Mouse (Mus musculus) bone marrow macrophage, adult 2 months (primary cell): ENCODE data around the gene Ctxn2. TPM values are rescaled to one million over a fixed set of nuclear protein-coding genes. Genes with fewer than 3 reads are reported as not detected.

Source experiments
- H3K27ac ChIP-seq: 2 replicates; pipeline ENCODE4 v1.5.1; 2012; ENCODE audit warnings: low read depth, low read length; ENCODE audit not compliant: insufficient read depth
- H3K4me1 ChIP-seq: 2 replicates; pipeline ENCODE4 v1.6.1; 2012; ENCODE audit warnings: low read length; ENCODE audit not compliant: control insufficient read depth, insufficient read depth
- H3K4me3 ChIP-seq: 2 replicates; pipeline ENCODE4 v1.5.1; 2012; ENCODE audit warnings: mild to moderate bottlenecking, low read length, moderate library complexity; ENCODE audit not compliant: insufficient read depth
- CTCF ChIP-seq: IDR thresholded peaks from 2 replicates; pipeline ENCODE4 v1.5.1; 2012; ENCODE audit warnings: low read depth, mild to moderate bottlenecking, low read length, moderate library complexity
- POLR2A ChIP-seq: IDR thresholded peaks from 2 replicates; pipeline ENCODE4 v1.6.1; 2012; ENCODE audit warnings: mild to moderate bottlenecking, low read depth, low read length, borderline replicate concordance
- polyA plus RNA-seq: library from polyadenylated mRNA; stranded (reverse); fragments of >200 nt; gene quantifications from 2 replicates; pipeline ENCODE4 v1.2.4, GENCODE M21; 2012; ENCODE audit not compliant: missing spikeins, insufficient read depth, insufficient read length

The Ctxn2 gene
- polyA plus RNA-seq, 1 experiment: not detected

GRCm38 (mm10) chr2:125126792-125127191, 9.7 kb upstream of the Ctxn2 start:
- TF ChIP-seq CTCF: no peak
- no peak for TF ChIP-seq POLR2A
- no peak overlapping the region for H3K27ac ChIP-seq
- peaks cover 3% of the 10 kb centered on the region for H3K4me1 ChIP-seq
- H3K4me3 ChIP-seq: no peak overlapping the region

GRCm38 (mm10) chr2:125134113-125134512, 2.4 kb upstream of the Ctxn2 start:
- TF ChIP-seq CTCF (no peak), POLR2A (no peak)
- Histone ChIP-seq H3K27ac (no peak overlapping the region), H3K4me1 (no peaks in the 10 kb centered on the region; the same call in 1 of the 2 replicates)

GRCm38 (mm10) chr2:125136846-125137245, 354 bp downstream of the Ctxn2 start:
- Histone ChIP-seq H3K27ac (no peak overlapping the region), H3K4me1 (no peaks in the 10 kb centered on the region; the same call in 1 of the 2 replicates), H3K4me3 (no peak overlapping the region)
- TF ChIP-seq CTCF (no peak), POLR2A (no peak)

More at GRCm38 (mm10) chr2:125134113-125134512, 2.4 kb upstream of the Ctxn2 start:
- no peak overlapping the region for H3K4me3 ChIP-seq

GRCm38 (mm10) chr2:125142336-125142735, 5.8 kb downstream of the Ctxn2 start:
- Histone ChIP-seq H3K27ac (no peak overlapping the region), H3K4me3 (no peak overlapping the region), H3K4me1 (no peaks in the 10 kb centered on the region)
- TF ChIP-seq CTCF (no peak), POLR2A (no peak)

- Histone ChIP-seq H3K4me1 (no peaks in the 10 kb centered on the region), H3K27ac (no peak within 1 kb of the TSS), H3K4me3 (no peak within 1 kb of the TSS)
- TF ChIP-seq CTCF (no peak), POLR2A (no peak)
Observed at GRCm38 (mm10) chr2:125152388-125152787, 15.9 kb downstream of the Ctxn2 start, which contains the start of gene Slc12a1. TSS of gene Slc12a1 (plus strand) at chr2:125152505.

- H3K27ac ChIP-seq: no peak overlapping the region
- H3K4me1 ChIP-seq: no peaks in the 10 kb centered on the region
- TF ChIP-seq POLR2A (no peak), CTCF (no peak)
- no peak overlapping the region for H3K4me3 ChIP-seq
Observed at GRCm38 (mm10) chr2:125154294-125154693, 17.8 kb downstream of the Ctxn2 start.

GRCm38 (mm10) chr2:125155504-125155903, 19.0 kb downstream of the Ctxn2 start:
- H3K4me1 ChIP-seq: no peaks in the 10 kb centered on the region
- no peak for TF ChIP-seq CTCF
- TF ChIP-seq POLR2A: no peak
- no peak overlapping the region for H3K4me3 ChIP-seq
- no peak overlapping the region for H3K27ac ChIP-seq

GRCm38 (mm10) chr2:125162012-125162470, 25.5 kb downstream of the Ctxn2 start:
- Histone ChIP-seq H3K4me1 (no peaks in the 10 kb centered on the region), H3K27ac (no peak overlapping the region), H3K4me3 (no peak overlapping the region)
- no peak for TF ChIP-seq CTCF
- TF ChIP-seq POLR2A: no peak

- H3K27ac ChIP-seq: no peak overlapping the region
- H3K4me1 ChIP-seq: no peaks in the 10 kb centered on the region
- H3K4me3 ChIP-seq: no peak overlapping the region
- TF ChIP-seq CTCF (no peak), POLR2A (no peak)
Observed at GRCm38 (mm10) chr2:125178225-125178798, 41.8 kb downstream of the Ctxn2 start.

- TF ChIP-seq POLR2A: no peak
- TF ChIP-seq CTCF: no peak
- no peak overlapping the region for H3K4me3 ChIP-seq
- H3K27ac ChIP-seq: no peak overlapping the region
- no peaks in the 10 kb centered on the region for H3K4me1 ChIP-seq
Observed at GRCm38 (mm10) chr2:125187904-125188303, 51.4 kb downstream of the Ctxn2 start.

- no peaks in the 10 kb centered on the region for H3K4me1 ChIP-seq
Observed at GRCm38 (mm10) chr2:125189197-125189596, 52.7 kb downstream of the Ctxn2 start.

More at GRCm38 (mm10) chr2:125189197-125189596, 52.7 kb downstream of the Ctxn2 start:
- TF ChIP-seq POLR2A (no peak), CTCF (peak; percentile 93)
- no peak overlapping the region for H3K4me3 ChIP-seq
- H3K27ac ChIP-seq: no peak overlapping the region
